Mouse (Mus musculus): ENCODE measurements at regions not wholly inside any gene's neighbourhood (a gene's known extent, or its start where the extent isn't known, plus 50 kb on each side); places are given as distances from the start of the nearest gene placed in this dataset.

- TF ChIP-seq CTCF (IDR thresholded peaks at IDR 0.05; ENCODE audit: borderline replicate concordance, extremely low read depth, insufficient read depth, insufficient read length) (no peak), POLR2A (IDR thresholded peaks at IDR 0.05; ENCODE audit: borderline replicate concordance, extremely low read depth, insufficient read depth, insufficient read length, poor library complexity, severe bottlenecking) (no peak)
Observed at GRCm38 (mm10) chr6:4421466-4421865, 83.1 kb upstream of the Col1a2 start.

Measured in brain, embryonic 14.5 days (tissue).